Mouse (Mus musculus) MEL (cell line): ENCODE data around the gene Itga11. TPM values are rescaled to one million over a fixed set of nuclear protein-coding genes. Genes with fewer than 3 reads are reported as not detected.

Experiments used
- DNase-seq: peaks from one replicate; pipeline ENCODE4 v3.0.0; 2011; ENCODE audit warnings: low read depth, low spot score
- H3K27ac ChIP-seq: 2 replicates; pipeline ENCODE4 v1.5.1; 2012; ENCODE audit warnings: low read depth, mild to moderate bottlenecking, control low read depth, low read length, moderate library complexity; ENCODE audit not compliant: control insufficient read depth
- H3K27me3 ChIP-seq, 2 experiments: fragments of 150-350 bp in 1 of 2; sonication (generic) in 1 of 2; 2 replicates each; pipeline ENCODE4 v1.6.1; 2012; ENCODE audit warnings: low read length in 2 of 2, mild to moderate bottlenecking in 2 of 2, improper control_type of control experiment in 1 of 2, moderate library complexity in 1 of 2; ENCODE audit not compliant: insufficient read depth in 2 of 2, control insufficient read depth in 1 of 2
- H3K36me3 ChIP-seq, 2 experiments: 2 replicates each; pipeline ENCODE4 v1.6.1; 2012 to 2014; ENCODE audit warnings: low read length in 2 of 2, improper control_type of control experiment in 1 of 2, inconsistent platforms in 1 of 2, mild to moderate bottlenecking in 1 of 2; ENCODE audit not compliant: insufficient read depth in 2 of 2, control insufficient read depth in 1 of 2
- H3K4me1 ChIP-seq, 2 experiments: fragments of 150-350 bp in 1 of 2; sonication (generic) in 1 of 2; 2 replicates each; pipeline ENCODE4 v1.6.1; 2012; ENCODE audit warnings: low read length in 2 of 2, improper control_type of control experiment in 1 of 2, mild to moderate bottlenecking in 1 of 2; ENCODE audit not compliant: insufficient read depth in 2 of 2, control insufficient read depth in 1 of 2
- H3K4me3 ChIP-seq, 2 experiments: fragments of 150-350 bp in 1 of 2; sonication (generic) in 1 of 2; 2 replicates each; pipeline ENCODE4 v1.5.1; 2012; ENCODE audit warnings: low read depth in 2 of 2, low read length in 2 of 2, mild to moderate bottlenecking in 2 of 2, moderate library complexity in 2 of 2, control low read depth in 1 of 2, improper control_type of control experiment in 1 of 2; ENCODE audit not compliant: control insufficient read depth in 1 of 2, insufficient read depth in 1 of 2
- H3K79me2 ChIP-seq: 2 replicates; pipeline ENCODE4 v1.6.1; 2012; ENCODE audit warnings: mild to moderate bottlenecking, low read length, moderate library complexity; ENCODE audit not compliant: control insufficient read depth, poor library complexity, insufficient read depth
- H3K9ac ChIP-seq: 2 replicates; pipeline ENCODE4 v1.6.1; 2012; ENCODE audit warnings: low read depth, mild to moderate bottlenecking, control low read depth, low read length, moderate library complexity; ENCODE audit not compliant: control insufficient read depth, poor library complexity, severe bottlenecking
- H3K9me3 ChIP-seq: fragments of 150-350 bp; sonication (generic); replicated peaks from 2 replicates; pipeline ENCODE4 v1.6.1; 2012; ENCODE audit warnings: mild to moderate bottlenecking, low read length, improper control_type of control experiment, moderate library complexity; ENCODE audit not compliant: insufficient read depth
- CTCF ChIP-seq, 3 experiments: IDR thresholded peaks in 2 of 3; conservative IDR thresholded peaks in 1 of 3; 2 replicates each; pipeline ENCODE4 v1.5.1; 2011 to 2012; ENCODE audit warnings: low read length in 3 of 3, low read depth in 2 of 3, mild to moderate bottlenecking in 2 of 3, improper control_type of control experiment in 1 of 3, inconsistent platforms in 1 of 3, mixed read lengths in 1 of 3, moderate library complexity in 1 of 3; ENCODE audit not compliant: control insufficient read depth in 1 of 3, insufficient read depth in 1 of 3, poor library complexity in 1 of 3, severe bottlenecking in 1 of 3
- E2F4 ChIP-seq: IDR thresholded peaks from 2 replicates; pipeline ENCODE4 v1.6.1; 2011; ENCODE audit warnings: low read depth, low read length, improper control_type of control experiment, borderline replicate concordance
- EP300 ChIP-seq, 2 experiments: IDR thresholded peaks; 2 replicates each; pipeline ENCODE4 v1.6.1; 2011; ENCODE audit warnings: improper control_type of control experiment in 2 of 2, low read length in 2 of 2, low read depth in 1 of 2, mild to moderate bottlenecking in 1 of 2
- ETS1 ChIP-seq: IDR thresholded peaks from 2 replicates; pipeline ENCODE4 v1.6.1; 2012; ENCODE audit warnings: low read depth, mild to moderate bottlenecking, inconsistent platforms, low read length, improper control_type of control experiment, moderate library complexity
- GATA1 ChIP-seq: IDR thresholded peaks from 2 replicates; pipeline ENCODE4 v1.6.1; 2011; ENCODE audit warnings: low read depth, low read length, improper control_type of control experiment
- HCFC1 ChIP-seq: IDR thresholded peaks from 2 replicates; pipeline ENCODE4 v1.6.1; 2012; ENCODE audit warnings: low read depth, mild to moderate bottlenecking, inconsistent platforms, low read length, improper control_type of control experiment, moderate library complexity
- JUND ChIP-seq: IDR thresholded peaks from 2 replicates; pipeline ENCODE4 v1.6.1; 2011; ENCODE audit warnings: low read depth, mild to moderate bottlenecking, improper control_type of control experiment, low read length
- MAFK ChIP-seq: IDR thresholded peaks from 2 replicates; pipeline ENCODE4 v1.6.1; 2011; ENCODE audit warnings: low read depth, mild to moderate bottlenecking, low read length, improper control_type of control experiment, borderline replicate concordance
- MEF2A ChIP-seq: IDR thresholded peaks from 2 replicates; pipeline ENCODE4 v1.6.1; 2014; ENCODE audit warnings: low read depth, mild to moderate bottlenecking, inconsistent platforms, low read length, improper control_type of control experiment; ENCODE audit not compliant: poor library complexity, insufficient replicate concordance, severe bottlenecking; ENCODE audit errors: extremely low read depth
- MXI1 ChIP-seq: IDR thresholded peaks from 2 replicates; pipeline ENCODE4 v1.6.1; 2011; ENCODE audit warnings: mild to moderate bottlenecking, low read depth, low read length, improper control_type of control experiment
- MYB ChIP-seq: IDR thresholded peaks from 2 replicates; pipeline ENCODE4 v1.6.1; 2011; ENCODE audit warnings: mild to moderate bottlenecking, low read depth, low read length, improper control_type of control experiment
- MYC ChIP-seq: IDR thresholded peaks from 2 replicates; pipeline ENCODE4 v1.6.1; 2011; ENCODE audit warnings: low read depth, mild to moderate bottlenecking, low read length, improper control_type of control experiment, moderate library complexity
- NRF1 ChIP-seq: IDR thresholded peaks from 2 replicates; pipeline ENCODE4 v1.6.1; 2014; ENCODE audit warnings: low read depth, mild to moderate bottlenecking, inconsistent platforms, low read length, improper control_type of control experiment, moderate library complexity; ENCODE audit not compliant: poor library complexity, insufficient read depth, severe bottlenecking
- POLR2A ChIP-seq, 2 experiments: IDR thresholded peaks; 2 replicates each; pipeline ENCODE4 v1.6.1; 2011 to 2012; ENCODE audit warnings: low read length in 2 of 2, mild to moderate bottlenecking in 2 of 2, control low read depth in 1 of 2, improper control_type of control experiment in 1 of 2, low read depth in 1 of 2, moderate library complexity in 1 of 2; ENCODE audit not compliant: control insufficient read depth in 1 of 2, insufficient read depth in 1 of 2, poor library complexity in 1 of 2
- POLR2AphosphoS5 ChIP-seq: IDR thresholded peaks from 2 replicates; pipeline ENCODE4 v1.6.1; 2012; ENCODE audit warnings: low read depth, borderline replicate concordance, mild to moderate bottlenecking, inconsistent platforms, low read length, moderate library complexity, mixed read lengths
- RCOR1 ChIP-seq: IDR thresholded peaks from 2 replicates; pipeline ENCODE4 v1.6.1; 2012; ENCODE audit warnings: low read depth, mild to moderate bottlenecking, inconsistent platforms, low read length, improper control_type of control experiment
- SIN3A ChIP-seq: IDR thresholded peaks from 2 replicates; pipeline ENCODE4 v1.6.1; 2012; ENCODE audit warnings: low read length, improper control_type of control experiment, inconsistent platforms
- SMC3 ChIP-seq: IDR thresholded peaks from 2 replicates; pipeline ENCODE4 v1.6.1; 2011; ENCODE audit warnings: low read depth, low read length, improper control_type of control experiment
- TAL1 ChIP-seq: IDR thresholded peaks from 2 replicates; pipeline ENCODE4 v1.6.1; 2012; ENCODE audit warnings: mild to moderate bottlenecking, inconsistent platforms, low read length, moderate library complexity, mixed read lengths
- TCF12 ChIP-seq: IDR thresholded peaks from 2 replicates; pipeline ENCODE4 v1.6.1; 2014; ENCODE audit warnings: low read depth, mild to moderate bottlenecking, inconsistent platforms, low read length, improper control_type of control experiment, moderate library complexity
- UBTF ChIP-seq: IDR thresholded peaks from 2 replicates; pipeline ENCODE4 v1.6.1; 2012; ENCODE audit warnings: low read depth, mild to moderate bottlenecking, inconsistent platforms, low read length, improper control_type of control experiment, moderate library complexity, borderline replicate concordance; ENCODE audit not compliant: insufficient read depth
- USF1 ChIP-seq: IDR thresholded peaks from 2 replicates; pipeline ENCODE4 v1.6.1; 2014; ENCODE audit warnings: low read depth, mild to moderate bottlenecking, inconsistent platforms, low read length, improper control_type of control experiment, moderate library complexity
- ZC3H11A ChIP-seq: IDR thresholded peaks from 2 replicates; pipeline ENCODE4 v1.6.1; 2012; ENCODE audit warnings: low read depth, mild to moderate bottlenecking, inconsistent platforms, low read length, improper control_type of control experiment
- polyA plus RNA-seq, 2 experiments: library from polyadenylated mRNA; stranded (reverse) in 1 of 2; unstranded in 1 of 2; fragments of >175 nt in 1 of 2; fragments of >200 nt in 1 of 2; gene quantifications; 2 replicates each; pipeline versions ENCODE4 v1.2.1 to v1.2.4; 2012; ENCODE audit warnings: low replicate concordance in 2 of 2, low read depth in 1 of 2; ENCODE audit not compliant: insufficient read length in 2 of 2, insufficient read depth in 1 of 2, missing spikeins in 1 of 2
- total RNA-seq: library from RNA; depleted of rRNA; stranded (reverse); fragments of 300-350 nt; gene quantifications from 2 replicates; pipeline ENCODE4 v1.2.3, GENCODE M21; 2012

Gene Itga11
- total and polyA plus RNA-seq, 3 experiments: not detected

GRCm38 (mm10) chr9:62782976-62783781 is 105.6 kb downstream of the Itga11 start:
- peak; percentile 87 for DNase-seq
- H3K27ac ChIP-seq: peak overlapping the region; percentile 32; the same call in 1 of the 2 replicates
- H3K4me1 ChIP-seq: peaks cover 4 to 19% of the 10 kb centered on the region in 2 experiments; a peak in 3 of 4 replicates
- H3K9me3 ChIP-seq: no peaks in the 10 kb centered on the region
- no peak overlapping the region for H3K9ac ChIP-seq
- no peaks in the 10 kb centered on the region for H3K79me2 ChIP-seq
- peaks cover 0 to 10% of the 10 kb centered on the region in 2 experiments; a peak in 2 of 4 replicates for H3K36me3 ChIP-seq
- H3K4me3 ChIP-seq: no peak overlapping the region
- TF ChIP-seq POLR2AphosphoS5: no peak
- no peak for TF ChIP-seq POLR2A (IDR thresholded peaks at IDR 0.05; ENCODE audit: control insufficient read depth in 1 of 2, insufficient read depth in 1 of 2, low read depth in 1 of 2, low read length in 2 of 2, poor library complexity in 1 of 2)
- peak; percentile 70 for TF ChIP-seq ETS1
- TF ChIP-seq MEF2A: no peak
- TF ChIP-seq MYC: no peak
- TF ChIP-seq NRF1: peak; percentile 10; the same call in 1 of the 2 replicates
- no peak for TF ChIP-seq MXI1
- no peak for TF ChIP-seq E2F4
- no peak for TF ChIP-seq HCFC1
- peak; percentile 84 for TF ChIP-seq TAL1
- no peak for TF ChIP-seq UBTF
- peak; percentile 82 for TF ChIP-seq GATA1
- no peak; the same call in 1 of the 2 replicates for TF ChIP-seq RCOR1
- TF ChIP-seq EP300 (IDR thresholded peaks at IDR 0.05; ENCODE audit: low read depth in 1 of 2, low read length in 2 of 2): peak; percentile 65 to 85
- TF ChIP-seq TCF12: peak; percentile 85
- TF ChIP-seq JUND: no peak
- TF ChIP-seq SMC3: no peak
- no peak for TF ChIP-seq MYB
- no peak for TF ChIP-seq USF1
- TF ChIP-seq MAFK: no peak
- TF ChIP-seq CTCF (IDR thresholded peaks at IDR 0.05 in 2 of 3, conservative IDR thresholded peaks at IDR 0.05 in 1 of 3; ENCODE audit: control insufficient read depth in 1 of 3, insufficient read depth in 1 of 3, low read depth in 2 of 3, low read length in 3 of 3, poor library complexity in 1 of 3, severe bottlenecking in 1 of 3): peak; percentile 21 to 84 (median 54); a peak in 5 of 6 replicates
- no peak for TF ChIP-seq ZC3H11A
- peak; percentile 45; the same call in 1 of the 2 replicates for TF ChIP-seq SIN3A
- H3K27me3 ChIP-seq: no peaks in the 10 kb centered on the region
